Mouse (Mus musculus): ENCODE data around the gene Pold4.
"Not testable (repeated sequence)": the region's sequence is repeated elsewhere in the genome, so short reads cannot be mapped to it uniquely, and the experiment has no call there.

The Pold4 gene

DNA sequence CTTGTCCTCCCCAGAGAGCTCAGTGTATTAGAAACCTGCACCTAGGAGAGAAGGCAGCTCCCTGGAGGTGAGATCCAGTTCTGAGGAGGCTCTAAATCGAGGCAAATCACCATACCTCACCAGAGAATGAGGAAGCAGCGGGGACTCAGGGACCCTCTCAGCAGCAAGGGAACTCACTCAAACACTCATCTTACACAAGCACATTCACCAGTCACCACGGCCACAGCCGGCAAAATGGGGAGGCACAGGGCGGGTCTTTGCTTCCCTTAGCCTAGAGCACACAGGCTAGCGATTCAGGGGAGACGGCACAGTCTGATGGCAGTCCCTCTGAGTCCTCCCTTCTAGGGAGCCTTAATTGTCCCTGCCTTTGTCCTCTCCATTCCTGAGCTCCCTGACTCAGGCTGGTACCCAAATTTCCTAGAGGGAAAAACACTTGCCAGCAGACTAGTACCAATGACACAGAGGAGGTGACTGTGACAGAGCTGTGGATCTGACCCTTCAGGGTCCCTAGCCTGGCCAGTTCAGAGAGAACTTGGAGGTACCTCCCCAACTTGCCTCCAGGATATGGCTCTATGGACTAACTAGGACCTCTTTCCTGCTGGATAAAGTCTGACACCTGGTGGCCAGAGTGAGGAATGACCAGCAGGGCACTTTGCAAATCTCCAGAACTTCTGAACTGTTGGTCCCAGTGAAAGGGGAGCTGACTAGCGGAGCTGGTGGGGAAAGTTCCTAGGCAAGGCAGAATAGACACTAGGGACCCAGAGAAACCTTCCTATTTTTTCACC is 3.6 kb upstream of the Pold4 start:
- DNase-seq (ENCODE audit: low read depth, low spot score): peak; percentile 96

- no peak for DNase-seq (ENCODE audit: low read depth, low spot score)
Observed at GRCm38 (mm10) chr19:4228891-4229290, 2.8 kb upstream of the Pold4 start.

DNA sequence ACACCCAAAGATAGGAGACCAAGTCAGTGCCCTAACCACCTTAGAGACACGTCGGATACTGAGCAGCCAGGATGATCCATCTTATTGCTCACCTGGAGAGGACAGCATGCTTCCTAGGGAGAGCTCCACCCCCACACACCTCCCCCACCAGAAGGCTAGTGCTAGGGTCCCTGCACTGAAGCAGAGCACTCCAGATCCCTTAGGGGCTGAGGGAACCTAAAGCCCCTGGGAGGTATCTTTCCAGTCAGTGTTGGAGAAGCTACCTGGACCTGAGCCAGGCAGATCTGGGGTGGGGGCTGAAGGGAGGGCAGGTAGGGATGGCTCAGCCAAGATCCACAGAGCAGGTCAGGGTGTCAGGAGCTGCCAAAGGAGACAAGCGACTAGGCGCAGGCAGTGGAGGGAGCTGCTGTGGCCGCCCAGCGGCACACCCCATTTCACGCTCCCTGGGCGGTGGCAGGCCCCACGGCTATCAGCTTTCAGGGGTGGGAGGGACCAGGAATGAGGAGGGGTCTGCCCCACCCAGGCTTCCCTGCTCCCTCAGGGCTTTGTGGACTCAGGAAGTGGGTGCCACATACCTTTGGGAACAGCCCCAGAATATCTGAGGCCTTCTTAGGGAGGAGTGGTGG is 2.1 kb upstream of the Pold4 start:
- no peak for DNase-seq (ENCODE audit: low read depth, low spot score)

- DNase-seq (ENCODE audit: low read depth, low spot score): peak; percentile 80
Observed at GRCm38 (mm10) chr19:4230415-4230814, 1.3 kb upstream of the Pold4 start.

DNA sequence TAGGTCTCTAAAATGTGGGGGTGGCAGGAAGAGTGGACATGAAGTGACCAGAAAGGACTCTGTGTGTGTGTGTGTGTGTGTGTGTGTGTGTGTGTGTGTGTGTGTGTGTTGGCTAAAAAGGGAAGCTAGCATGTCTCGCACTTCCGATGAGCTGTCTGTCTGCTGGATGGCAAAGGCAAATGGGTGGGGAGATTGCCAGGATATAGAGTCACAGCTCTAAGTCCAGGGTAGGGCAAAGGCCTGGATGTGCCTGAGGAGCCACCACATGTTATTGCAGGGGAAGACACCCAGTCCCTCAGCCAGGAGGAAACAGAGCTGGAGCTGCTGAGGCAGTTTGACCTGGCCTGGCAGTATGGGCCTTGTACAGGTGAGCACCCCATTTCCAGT is 480 bp downstream of the Pold4 start:
- peak; percentile 81 for DNase-seq (ENCODE audit: low read depth, low spot score)

DNA sequence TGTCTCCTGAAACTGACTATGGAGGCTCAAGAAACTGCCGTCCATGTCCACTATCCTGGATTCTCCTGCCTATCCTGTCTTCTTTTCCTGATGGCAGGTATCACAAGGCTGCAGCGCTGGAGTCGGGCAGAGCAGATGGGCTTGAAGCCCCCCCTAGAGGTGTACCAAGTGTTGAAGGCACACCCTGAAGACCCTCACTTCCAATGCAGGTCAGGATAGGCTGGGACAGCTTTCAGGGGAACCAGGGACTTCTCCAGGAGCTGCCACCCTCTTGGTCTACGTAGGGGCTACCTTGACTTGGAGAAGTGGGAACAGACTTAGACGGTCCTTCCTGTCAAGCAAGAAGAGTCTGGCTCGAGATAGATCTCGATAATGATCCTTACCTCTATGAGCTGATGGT is 952 bp downstream of the Pold4 start:
- no peak for DNase-seq (ENCODE audit: low read depth, low spot score)

- DNase-seq (ENCODE audit: low read depth, low spot score): no peak
Observed at GRCm38 (mm10) chr19:4234548-4234947, 2.8 kb downstream of the Pold4 start.

DNA sequence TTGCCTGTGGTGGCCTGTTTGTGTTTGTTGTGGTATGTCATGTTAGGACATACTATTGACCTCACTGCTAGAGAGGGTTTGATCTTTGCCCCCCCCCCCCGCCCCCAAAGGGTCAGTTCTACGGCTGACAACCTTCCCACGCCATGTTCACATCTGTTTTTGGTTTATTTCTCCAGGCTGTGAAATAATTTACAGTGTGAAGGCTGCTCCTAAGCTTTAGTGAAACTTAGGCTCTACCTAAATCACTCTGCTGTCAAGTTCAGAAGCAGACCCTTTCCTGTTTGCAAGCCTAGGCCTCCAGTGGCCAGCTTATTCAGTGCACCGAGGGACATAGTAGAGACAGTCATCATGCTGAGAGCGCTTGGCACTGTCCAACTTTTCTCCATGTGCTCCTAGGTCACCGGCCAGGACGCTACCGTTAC is 8.6 kb downstream of the Pold4 start:
- DNase-seq (ENCODE audit: low read depth, low spot score): peak; percentile 56

DNA sequence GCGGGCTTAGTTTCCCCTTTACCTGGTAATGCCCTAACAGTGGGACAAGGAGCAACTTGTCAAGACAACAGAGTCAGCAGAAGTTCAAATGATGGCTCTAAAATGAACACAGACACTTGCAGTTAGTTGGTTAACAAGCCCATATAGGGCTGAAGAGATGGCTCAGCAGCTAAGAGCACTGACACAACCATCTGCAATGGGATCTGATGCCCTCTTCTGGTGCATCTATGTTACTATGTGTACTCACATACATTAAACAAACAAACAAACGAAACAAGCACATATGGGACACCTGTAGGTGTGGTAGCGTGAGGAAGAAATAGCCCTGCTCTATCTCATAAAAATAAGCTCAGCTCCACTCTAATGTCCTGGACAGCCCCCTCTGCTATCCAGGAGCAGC is 10.7 kb downstream of the Pold4 start:
- DNase-seq (ENCODE audit: low read depth, low spot score): no peak

- peak; percentile 84 for DNase-seq (ENCODE audit: low read depth, low spot score)
Observed at GRCm38 (mm10) chr19:4244775-4245174, 13.1 kb downstream of the Pold4 start.

- DNase-seq (ENCODE audit: low read depth, low spot score): peak; percentile 63
Observed at GRCm38 (mm10) chr19:4247010-4247409, 15.3 kb downstream of the Pold4 start.

DNA sequence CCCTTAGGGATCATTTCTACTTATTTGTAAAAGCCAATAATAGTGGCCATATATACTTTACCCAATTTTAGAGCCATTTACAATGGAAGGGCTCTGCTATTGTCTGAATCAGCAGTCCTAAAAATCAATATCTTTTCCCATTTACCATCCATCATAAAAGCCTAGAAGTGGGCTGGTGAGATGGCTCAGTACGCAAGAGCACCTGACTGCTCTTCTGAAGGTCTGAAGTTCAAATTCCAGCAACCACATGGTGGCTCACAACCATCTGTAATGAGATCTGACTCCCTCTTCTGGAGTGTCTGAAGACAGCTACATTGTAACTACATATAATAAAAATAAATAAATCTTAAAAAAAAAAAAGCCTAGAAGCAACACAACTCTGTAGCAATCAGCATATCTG is 17.0 kb downstream of the Pold4 start:
- DNase-seq (ENCODE audit: low read depth, low spot score): not testable (repeated sequence)

GRCm38 (mm10) chr19:4254230-4254629 is 22.5 kb downstream of the Pold4 start:
- DNase-seq (ENCODE audit: low read depth, low spot score): no peak

- DNase-seq (ENCODE audit: low read depth, low spot score): no peak
Observed at GRCm38 (mm10) chr19:4255583-4256162, 24.0 kb downstream of the Pold4 start.

DNA sequence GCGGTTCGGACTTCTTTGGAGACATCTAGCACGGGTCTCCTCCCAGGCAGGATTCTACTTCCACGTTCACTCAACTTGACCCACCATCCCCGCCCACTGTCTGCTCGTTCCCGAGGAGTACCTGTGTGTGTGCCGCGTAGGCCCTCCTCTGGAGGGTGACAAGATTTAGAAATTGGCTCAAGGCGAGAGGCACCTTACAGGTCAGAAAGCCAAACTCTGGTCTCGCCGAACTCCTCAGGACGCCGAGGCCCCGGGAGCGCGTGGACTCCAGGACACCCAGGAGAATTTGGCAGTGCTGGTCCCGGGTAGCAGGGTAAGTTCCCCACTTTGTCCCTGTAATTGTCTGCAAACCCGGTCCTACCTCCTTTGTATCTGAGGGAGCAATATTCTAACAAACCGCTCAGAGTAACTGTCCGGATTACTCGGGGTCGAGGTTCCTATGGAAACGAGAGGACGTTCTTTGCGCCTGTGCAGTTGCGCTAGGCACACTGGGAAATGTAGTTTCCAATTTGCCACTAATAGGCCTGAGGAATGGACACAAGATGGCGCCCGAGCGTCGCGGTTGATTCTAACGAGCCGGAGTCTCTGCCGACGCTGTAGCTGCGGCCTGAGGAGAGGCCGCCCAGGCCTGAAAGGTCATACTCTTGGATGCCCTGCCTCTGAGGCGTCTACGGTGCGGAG is 25.7 kb downstream of the Pold4 start:
- peak; percentile 99 for DNase-seq (ENCODE audit: low read depth, low spot score)

DNA sequence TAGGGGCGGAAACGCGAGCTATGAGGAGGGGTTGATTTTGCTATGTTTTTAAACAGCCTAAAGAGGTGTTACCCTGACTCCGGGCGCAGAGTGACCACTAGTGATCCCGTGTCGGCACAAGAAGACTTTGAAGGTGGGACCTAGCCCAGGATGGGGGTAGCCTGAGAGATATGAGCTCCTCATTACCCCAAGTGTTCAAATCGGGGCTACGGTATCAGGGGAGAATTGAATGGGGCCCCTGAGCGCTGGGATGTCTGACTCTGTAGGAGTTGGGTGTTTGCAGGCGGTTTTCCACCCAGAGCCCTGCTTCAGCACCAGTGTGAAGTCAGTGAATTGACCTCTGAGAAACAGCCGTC is 26.2 kb downstream of the Pold4 start:
- DNase-seq (ENCODE audit: low read depth, low spot score): no peak

- peak; percentile 56 for DNase-seq (ENCODE audit: low read depth, low spot score)
Observed at GRCm38 (mm10) chr19:4261038-4261698, 29.5 kb downstream of the Pold4 start.

- no peak for DNase-seq (ENCODE audit: low read depth, low spot score)
Observed at GRCm38 (mm10) chr19:4262756-4263155, 31.1 kb downstream of the Pold4 start.

GRCm38 (mm10) chr19:4263702-4264101 is 32.0 kb downstream of the Pold4 start:
- no peak for DNase-seq (ENCODE audit: low read depth, low spot score)

GRCm38 (mm10) chr19:4264171-4264780 is 32.6 kb downstream of the Pold4 start:
- DNase-seq (ENCODE audit: low read depth, low spot score): peak; percentile 89

GRCm38 (mm10) chr19:4265956-4266355 is 34.3 kb downstream of the Pold4 start:
- no peak for DNase-seq (ENCODE audit: low read depth, low spot score)
